Mouse (Mus musculus) midbrain, embryonic 11.5 days (tissue): Measurements from ENCODE around the gene Fcnb. TPM values are rescaled to one million over a fixed set of nuclear protein-coding genes. Genes with fewer than 3 reads are reported as not detected.

Source experiments
- polyA plus RNA-seq: library from polyadenylated mRNA; unstranded; fragments of >200 nt; fragmentation: Nextera tagmentation; extraction: Ambion mirVana; gene quantifications from 2 replicates; pipeline ENCODE4 v1.2.1, GENCODE M21; 2014

Gene Fcnb
- polyA plus RNA-seq, 1 experiment from 2014 or later, result 0.15 TPM

Other genes with a start within 250 kb of the Fcnb start
- gene Col5a1, start 198.5 kb downstream of the Fcnb start, polyA plus RNA-seq, result 19.7 and 21.6 TPM in 2 replicates
- 60.7 and 68.6 TPM in 2 replicates for gene Olfm1, start 108.1 kb upstream of the Fcnb start, polyA plus RNA-seq